Mouse (Mus musculus): ENCODE measurements around the gene Irf8. TPM values are rescaled to one million over a fixed set of nuclear protein-coding genes. Genes with fewer than 3 reads are reported as not detected.
"Not testable (repeated sequence)": the region's sequence is repeated elsewhere in the genome, so short reads cannot be mapped to it uniquely, and the experiment has no call there.

Irf8 gene
- total RNA-seq, 2 experiments from 2014 or later = 4.1 to 4.8 TPM

DNA sequence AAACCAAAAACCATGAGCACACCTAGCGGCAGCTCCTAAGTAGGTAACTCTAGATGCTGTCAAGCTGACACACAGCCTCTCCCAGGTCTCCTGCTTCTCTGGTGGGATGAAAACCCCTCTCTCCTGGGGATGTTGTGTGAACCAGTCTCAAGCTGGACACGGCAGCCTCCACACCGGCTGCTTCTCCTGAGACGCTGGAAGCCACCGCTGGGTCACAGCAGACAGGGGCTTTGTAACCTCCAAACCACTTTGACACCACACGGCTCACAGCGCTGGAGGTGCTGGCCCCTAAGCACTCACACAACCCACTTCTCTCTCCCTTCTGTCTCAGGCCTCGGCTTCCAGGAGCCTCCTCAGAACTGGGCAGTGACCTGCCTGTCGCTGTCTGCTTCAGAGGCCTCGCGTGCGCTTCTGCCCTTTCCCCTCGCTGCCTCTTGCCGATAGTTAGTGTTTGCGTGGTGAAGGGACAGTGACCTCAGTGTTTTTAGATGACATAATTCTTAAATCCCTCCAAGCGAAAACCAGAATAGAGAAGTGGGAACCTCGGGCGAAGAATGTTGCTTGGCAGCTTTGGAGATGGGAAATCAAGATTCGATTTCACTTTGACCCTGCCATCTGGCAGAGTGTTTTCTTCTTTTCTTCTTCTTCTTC, 16.4 kb upstream of the Irf8 start:
- DNase-seq (ENCODE audit: low spot score in 2 of 2) = no peak

DNA sequence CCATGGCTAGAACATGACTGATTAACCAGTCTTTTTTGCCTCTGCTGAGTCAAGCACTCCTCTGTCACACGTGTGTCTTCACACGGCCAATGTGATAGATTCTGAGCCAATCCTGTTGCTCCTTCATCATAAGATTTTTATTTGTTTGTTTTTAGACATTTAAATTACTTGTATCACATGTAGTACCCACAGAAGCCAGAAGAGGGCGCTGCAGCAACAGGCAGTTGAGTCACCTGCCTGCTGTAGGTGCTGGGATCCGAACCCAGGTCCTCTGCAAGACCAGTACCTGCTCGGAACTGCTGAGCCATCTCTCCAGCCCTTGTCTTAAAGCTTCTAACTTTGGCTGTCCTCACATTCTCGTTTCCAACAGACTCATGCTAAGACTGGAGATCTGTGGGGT, 13.1 kb upstream of the Irf8 start:
- DNase-seq (ENCODE audit: low spot score in 2 of 2) = no peak

DNA sequence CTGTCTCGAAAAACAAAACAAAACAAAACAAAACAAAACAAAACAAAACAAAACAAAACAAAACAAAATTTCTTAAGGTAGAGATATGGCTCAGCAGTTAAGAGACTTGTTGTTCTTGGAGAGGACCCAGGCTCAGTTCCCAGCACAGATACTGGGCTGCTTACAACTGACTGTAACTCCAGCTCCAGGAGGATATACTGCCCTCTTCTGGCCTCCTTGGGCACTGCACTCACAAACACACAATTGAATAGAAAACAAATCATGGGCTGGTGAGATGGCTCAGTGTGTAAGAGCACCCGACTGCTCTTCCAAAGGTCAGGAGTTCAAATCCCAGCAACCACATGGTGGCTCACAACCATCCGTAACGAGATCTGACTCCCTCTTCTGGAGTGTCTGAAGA, 12.1 kb upstream of the Irf8 start:
- DNase-seq (ENCODE audit: low spot score in 2 of 2) = not testable (repeated sequence)

DNA sequence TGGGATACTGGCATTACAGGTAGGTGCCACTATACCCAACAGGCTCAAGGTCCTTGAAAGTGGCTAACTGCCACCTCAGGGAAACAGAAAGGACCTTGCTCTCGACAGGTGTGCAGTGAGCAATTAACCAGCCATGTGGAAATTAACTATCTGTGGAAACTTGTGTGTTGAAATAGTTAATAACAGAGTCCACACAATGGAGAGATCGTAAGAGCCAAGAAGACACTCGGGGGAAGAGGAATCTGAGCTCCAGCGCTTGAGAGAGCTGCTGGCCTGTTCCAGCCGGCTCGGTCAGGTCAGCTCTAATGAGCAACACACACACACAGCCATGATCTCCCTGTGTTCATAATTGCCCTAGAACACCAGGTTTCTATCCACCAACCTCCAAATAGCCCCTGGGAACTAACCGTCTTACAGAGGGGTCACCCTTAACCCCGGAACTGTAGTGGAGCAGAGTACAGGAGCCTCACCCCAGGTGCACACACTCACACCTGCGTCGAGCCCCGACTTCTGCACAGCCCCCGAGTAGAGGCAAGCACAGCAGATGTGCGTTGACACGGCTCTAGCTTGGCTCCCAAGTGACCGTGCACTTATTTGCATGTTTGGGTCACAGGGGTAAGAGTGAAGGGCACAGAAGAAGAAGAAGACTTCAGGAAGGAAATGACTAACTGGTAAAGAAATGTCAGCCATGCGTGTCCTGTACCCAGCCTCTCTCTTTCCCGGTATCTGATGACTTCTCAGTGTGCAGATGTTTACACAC, 11.2 kb upstream of the Irf8 start:
- no peak for DNase-seq (ENCODE audit: low spot score in 2 of 2)

DNA sequence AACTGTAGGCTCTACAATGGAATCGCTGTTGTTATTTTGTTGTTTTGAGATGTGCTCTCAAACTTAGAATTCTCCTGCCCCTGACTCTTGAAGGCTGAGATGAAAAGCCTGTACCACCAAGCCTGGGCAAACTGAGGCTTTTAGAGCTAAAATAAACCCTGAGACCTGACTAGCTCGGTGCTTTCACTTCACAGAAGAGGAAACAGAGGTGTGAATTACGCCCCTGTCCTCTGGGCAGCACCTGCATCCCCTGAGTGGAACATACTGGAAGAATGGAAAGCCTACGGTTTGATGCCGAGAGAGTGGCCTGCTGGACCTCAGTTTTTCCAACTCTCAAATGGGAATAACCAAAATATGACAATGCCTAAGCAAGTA, 10.6 kb upstream of the Irf8 start:
- no peak for DNase-seq (ENCODE audit: low spot score in 2 of 2)

DNA sequence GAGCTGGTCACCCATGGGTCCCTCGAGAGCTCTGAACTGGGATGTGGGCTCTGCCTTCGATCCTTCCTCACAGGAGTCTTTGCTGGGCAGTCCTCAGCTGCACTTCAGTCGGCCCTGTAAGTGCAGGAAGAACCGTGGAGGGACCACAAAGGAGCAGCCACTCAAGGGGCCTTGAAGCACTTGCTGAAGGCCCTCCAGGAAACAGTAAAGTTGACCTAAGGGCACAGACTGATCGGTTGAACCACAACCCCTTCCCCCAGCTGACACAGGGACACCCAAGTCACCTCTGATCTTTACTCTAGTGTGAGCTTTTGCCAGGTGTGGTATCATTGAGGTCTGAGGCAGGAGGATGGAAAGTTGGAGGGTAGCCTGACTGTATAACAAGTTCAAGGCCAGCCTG, 10.1 kb upstream of the Irf8 start:
- no peak for DNase-seq (ENCODE audit: low spot score in 2 of 2)

DNA sequence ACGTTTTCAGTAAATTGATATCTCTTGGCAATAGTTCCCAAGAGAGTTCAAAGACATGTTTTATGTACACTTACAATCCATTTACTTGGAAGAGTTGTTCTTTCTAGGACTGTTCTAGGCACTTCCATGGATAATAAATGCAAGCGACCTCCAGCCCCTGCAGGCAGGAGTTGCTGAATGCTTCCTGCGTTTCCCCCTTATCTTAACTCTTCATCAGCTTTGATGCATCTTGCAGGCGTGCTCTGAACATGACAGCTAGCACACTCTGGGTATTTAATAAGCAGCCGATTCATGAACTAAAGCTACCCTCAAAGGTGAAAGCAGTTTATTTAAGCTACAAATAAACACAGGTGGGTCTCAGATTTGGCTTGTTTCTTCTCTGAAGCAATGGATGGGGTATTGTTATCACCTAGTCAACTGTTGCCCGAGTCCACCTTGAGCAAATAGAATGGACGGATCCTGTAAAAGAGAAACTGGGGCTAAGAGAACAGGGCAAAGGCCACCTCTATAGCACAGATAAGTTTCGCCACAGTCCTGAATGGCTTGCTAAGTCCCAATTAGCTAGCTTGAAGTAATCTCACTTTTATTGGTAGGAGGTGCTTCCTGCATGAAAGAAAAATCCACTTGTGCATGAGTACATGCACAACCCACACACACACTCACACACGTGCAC, 7.5 kb upstream of the Irf8 start:
- DNase-seq (ENCODE audit: low spot score in 2 of 2) = no peak

DNA sequence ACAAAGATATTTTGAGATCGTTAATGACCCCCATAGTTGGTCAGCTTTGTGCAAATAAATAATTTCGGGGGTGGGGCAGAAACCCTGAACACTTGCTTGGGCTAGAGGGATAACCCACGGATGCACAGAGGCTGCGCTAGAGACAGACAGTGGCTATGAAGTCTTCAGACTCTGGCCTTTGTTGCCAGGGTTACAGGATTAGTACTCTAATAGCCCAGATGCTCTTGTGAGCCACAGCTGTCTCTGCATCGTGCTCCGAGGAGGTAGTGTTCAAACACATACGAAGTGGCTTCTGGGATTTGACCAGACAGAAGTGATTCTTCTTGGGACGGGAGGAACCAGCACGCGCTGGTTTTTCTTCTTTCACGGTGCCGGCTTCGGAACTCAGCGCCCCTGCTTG, 4.6 kb upstream of the Irf8 start:
- no peak for DNase-seq (ENCODE audit: low spot score in 2 of 2)

DNA sequence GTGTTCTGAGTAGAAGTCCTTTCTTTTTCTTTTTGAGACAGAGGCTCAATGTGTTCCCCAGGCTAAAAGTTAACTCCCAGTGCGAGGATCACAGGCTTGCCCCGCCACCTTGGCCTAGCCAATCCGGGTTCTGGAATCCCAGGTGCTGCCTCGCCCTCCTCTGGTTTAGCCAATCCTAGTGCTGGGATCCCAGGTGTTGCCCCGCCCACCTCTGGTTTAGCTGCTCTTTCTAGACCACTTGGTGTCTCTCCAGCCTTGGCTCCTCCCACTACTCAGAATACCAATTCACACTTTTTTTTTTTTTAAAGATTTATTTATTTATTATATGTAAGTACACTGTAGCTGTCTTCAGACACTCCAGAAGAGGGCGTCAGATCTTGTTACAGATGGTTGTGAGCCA, 4.1 kb upstream of the Irf8 start:
- DNase-seq (ENCODE audit: low spot score in 2 of 2) = no peak

DNA sequence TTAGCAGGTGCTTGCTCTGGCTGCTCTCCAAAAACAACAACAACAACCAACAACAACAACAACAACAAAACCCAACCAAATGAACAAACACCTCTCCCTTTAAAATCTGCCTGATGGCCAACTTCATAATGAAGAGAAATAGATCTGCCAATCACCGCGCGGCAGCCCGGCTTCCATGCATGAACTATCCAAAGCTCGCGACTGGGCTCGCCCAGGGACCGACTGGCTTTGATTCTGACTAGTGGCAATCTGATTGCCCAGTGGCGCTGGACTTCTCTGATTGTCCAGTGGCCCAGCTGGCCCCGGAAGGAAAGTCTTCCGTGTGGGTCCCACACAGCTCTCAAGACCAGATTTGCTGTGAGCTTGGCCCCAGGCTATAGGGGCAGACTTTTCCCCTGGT, 328 bp downstream of the Irf8 start:
- DNase-seq (ENCODE audit: low spot score in 2 of 2) = no peak

DNA sequence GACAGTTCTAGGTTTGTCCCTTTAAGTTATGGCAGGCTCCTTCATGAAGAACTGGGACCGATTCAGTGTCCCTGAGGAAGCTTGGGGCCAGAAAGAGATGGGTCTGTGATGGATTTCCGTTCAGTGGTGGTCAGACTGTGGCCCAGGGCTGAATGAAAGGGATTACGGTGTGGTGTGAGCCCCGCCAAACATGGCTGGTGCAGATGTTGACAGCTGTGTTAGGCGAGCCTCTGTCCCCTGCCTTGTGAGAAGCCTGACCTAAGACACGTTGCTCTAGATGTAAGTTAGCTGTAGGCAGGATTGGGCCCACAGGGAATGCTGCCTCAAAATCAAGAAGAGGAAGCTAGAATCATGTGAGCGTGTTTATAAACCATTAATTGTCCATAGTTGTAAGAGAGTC, 1.0 kb downstream of the Irf8 start:
- no peak for DNase-seq (ENCODE audit: low spot score in 2 of 2)

DNA sequence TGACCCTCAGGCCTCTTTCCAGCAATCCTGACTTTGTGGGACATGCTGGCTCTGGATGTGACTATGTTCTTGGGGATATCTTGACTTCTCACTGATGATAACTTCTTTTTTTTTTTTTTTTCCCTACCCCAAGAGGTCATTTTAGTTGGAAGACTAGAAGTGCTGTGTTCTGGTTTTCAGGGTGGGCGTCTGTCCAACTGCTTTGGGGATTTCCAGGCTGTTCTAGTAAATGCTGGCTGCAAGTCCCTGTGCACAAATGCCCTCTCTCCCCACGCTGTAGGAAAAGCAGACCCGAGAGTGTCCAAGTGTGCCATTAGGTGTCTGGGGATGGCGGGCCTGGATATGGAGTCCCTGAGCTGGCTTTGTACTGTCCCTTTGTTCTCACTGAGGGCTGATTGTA, 2.6 kb downstream of the Irf8 start:
- no peak for DNase-seq (ENCODE audit: low spot score in 2 of 2)

DNA sequence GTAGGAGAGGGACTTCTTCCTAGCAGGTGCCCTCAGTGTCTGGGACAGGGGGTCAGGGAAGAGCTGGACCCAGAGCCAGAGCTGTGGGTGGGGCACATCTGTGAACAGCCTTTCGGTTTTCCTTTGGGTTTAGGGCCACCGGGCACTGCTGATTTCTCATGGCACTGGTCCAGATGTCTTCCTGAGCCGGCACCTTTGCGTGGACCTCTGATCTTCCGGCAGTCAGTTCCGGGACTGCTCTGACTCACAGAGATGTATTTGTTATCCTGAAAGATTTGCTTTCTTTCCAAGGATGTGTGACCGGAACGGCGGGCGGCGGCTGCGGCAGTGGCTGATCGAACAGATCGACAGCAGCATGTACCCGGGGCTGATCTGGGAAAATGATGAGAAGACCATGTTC, 3.4 kb downstream of the Irf8 start:
- DNase-seq (ENCODE audit: low spot score in 2 of 2) = no peak

DNA sequence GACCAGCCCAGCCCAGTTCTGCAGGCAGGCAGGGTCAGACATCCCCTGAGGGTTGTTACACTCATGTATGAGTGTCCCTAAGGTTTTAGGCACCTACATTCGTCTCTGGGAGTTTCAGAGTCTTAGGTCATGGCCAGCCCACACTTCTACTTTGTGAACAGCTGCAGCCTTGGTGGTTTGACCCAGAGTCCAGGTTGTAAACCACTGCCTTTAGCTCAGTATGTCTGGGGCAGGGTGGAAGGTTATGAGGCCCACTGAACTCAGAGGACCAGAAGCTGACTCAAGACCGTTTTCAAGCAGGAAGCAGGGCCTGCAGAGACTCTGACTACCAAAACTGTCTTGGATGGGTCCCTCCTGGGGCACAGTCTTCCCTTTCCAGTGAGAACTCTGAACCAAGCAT, 4.4 kb downstream of the Irf8 start:
- no peak for DNase-seq (ENCODE audit: low spot score in 2 of 2)

DNA sequence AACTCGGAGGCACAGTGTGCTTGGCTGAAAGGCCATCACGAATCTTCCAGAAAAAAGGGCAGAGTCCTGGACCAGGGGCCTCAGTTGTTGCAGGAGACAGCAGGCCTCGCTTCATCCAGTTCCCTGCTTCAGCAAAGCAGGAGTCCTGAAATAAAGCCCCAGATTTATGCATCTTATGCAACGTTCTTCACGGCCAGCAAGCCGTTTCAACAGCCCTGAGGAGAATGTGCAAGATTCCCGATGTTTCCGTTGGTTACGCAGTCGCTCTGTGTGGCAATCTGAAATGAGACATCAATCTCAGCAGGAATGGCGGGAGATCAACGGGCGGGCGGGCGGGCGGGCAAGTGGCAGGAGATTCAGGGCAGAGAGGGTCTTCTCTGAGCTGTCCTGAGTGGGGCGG, 4.8 kb downstream of the Irf8 start:
- DNase-seq (ENCODE audit: low spot score in 2 of 2) = no peak

DNA sequence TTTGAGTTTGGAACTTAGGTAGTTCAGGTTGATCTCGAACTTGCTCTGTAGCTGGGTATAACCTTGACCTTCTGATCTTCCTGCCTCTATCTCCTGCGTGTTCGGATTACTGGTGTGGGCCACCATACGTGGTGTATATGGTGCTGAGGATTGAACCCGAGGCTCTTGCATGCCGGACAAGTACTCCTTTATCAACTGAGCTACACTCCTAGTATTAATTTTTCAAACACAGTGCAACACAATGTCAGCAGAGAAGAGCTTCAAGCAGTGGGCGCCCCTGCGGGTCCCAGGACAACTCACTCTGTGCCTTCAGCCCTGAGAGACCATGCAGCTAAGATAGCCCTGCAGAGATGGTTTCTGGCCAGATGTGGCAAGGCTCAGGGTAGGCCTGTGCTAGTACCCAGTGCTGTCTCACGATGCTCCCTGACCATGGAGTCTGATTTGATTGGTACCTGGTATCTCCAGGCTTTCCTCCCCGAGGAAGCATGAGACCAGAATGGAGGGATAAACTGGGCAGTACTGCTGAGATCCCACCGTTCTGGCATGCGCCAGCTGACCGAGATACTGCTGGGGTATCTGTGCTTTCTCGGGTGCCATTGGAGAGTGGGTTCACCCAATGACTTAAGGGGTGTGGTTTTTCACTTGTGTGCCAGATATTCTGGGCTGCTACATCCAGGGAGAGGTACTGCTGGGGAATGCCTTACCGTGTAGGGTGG, 5.8 kb downstream of the Irf8 start:
- DNase-seq (ENCODE audit: low spot score in 2 of 2) = no peak

DNA sequence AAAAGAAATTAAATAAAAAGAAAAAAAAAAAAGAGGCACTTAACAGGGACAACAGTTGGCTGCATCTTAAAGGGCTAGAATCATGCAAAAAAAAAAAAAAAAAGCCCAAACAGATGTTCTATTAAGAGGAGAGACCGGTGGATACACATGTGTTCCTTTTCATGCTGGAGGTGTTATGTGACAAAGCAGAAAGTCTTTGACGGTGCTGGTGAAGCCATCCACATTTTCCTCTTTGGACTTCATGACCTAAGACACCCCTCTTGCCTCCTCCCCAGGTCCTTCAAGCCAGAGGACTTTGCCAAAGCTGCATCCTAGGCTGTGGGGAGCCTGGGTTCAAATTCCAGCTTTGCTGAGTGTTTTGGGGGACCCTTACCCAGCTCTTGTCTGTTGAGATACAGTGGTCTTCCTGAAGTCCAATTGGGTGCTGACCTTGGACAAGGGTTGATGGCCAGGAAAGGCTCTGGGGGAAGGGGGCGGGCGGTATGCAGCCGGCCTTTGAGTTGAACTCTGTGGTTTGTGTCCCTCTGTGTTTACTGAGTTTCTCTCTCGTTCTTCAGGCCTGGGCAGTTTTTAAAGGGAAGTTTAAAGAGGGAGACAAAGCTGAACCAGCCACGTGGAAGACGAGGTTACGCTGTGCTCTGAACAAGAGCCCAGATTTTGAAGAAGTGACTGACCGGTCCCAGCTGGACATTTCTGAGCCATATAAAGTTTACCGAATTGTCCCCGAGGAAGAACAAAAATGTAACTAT, 7.2 kb downstream of the Irf8 start:
- DNase-seq (ENCODE audit: low spot score in 2 of 2) = no peak

DNA sequence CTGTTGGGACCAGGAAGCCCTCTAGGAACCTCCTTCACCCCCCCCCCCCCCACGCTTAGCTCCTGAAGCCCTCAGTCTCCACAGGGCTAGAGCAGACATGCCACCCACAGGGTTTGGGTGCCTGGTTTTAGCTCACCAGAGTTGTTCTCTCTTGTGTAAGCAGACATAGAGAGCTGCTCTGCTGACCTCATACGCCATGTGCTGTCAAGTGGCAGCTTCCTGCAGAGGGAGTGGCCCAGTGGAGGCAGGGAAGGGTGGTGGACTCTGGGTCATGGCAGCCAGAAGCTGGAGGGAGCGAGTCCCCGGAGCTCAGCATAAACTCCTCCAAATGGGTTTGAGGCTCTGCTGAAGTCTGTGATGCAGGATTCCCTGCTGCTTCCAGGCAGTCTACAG, 7.7 kb downstream of the Irf8 start:
- DNase-seq (ENCODE audit: low spot score in 2 of 2) = no peak

DNA sequence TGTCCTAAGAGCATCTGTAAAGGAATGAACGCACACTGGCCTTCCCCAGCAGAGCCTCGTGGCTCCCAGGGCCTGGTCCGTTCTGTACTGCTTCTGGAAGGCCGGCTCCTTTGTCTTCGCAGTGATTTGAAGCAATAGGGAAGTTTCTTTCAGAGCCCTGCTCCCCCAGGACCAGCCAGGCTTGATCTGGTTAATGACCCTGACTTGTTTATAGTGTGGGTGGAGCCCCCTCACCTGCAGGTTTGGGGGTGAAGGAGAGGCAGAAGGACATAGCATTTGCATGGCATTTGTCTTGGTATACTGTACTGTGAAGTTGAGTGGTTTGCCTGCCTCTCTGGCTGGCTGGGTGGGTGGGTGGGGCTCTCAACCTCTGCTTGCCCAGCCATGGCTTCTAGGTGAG, 8.3 kb downstream of the Irf8 start:
- no peak for DNase-seq (ENCODE audit: low spot score in 2 of 2)

DNA sequence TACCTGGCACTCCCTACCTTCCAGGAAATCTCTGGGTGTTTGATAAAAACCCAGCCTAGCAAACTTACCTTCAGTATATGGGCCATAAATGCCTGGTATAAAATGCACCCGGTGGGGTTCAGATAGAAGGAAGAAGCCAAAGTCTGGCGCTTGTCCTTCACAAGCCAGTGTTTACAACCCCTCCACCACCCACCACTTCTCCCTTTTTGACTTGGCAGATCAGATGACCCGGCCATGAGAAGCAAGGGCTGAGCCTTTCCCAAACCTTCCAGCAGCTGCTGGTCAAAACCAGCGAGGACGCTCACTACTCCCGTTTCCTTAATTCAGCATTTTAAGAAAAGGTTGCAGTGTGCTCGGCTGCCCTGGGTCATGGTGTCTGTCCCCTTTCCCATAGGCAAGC, 9.1 kb downstream of the Irf8 start:
- DNase-seq (ENCODE audit: low spot score in 2 of 2) = no peak

DNA sequence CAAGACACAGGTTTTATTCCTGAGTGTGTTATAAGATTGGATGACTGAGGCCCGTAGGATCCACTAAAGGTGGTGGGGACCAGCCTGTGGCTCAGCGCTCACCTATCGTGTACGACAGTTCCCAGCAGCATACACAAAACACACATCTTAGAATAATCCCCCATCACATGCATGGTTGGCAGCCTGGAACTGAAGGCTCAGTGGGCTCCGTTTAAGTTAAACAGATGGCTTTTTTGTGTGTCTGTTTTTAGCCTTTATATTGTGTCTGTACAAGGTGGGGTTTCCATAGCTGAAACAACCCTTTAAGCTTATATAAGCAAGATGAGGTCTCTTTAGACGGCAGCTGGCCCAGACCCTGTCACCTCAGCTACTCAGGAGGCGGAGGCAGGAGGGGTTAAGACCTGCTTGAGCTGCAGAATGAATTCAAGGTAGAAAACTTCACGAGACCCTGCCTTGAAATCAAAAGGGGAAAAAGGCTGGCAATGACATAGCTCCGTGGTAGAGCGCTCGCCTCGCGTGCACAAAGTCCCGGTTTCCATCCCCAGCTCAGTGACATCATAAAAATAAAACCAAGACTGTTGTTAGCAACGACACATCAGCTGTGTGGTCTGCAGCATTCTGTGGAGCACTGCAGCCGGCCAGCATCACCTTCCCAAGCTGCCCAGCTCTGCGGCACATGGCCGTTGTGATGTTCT, 10.0 kb downstream of the Irf8 start:
- no peak for DNase-seq (ENCODE audit: low spot score in 2 of 2)
